Mouse (Mus musculus) myocyte (in vitro differentiated cells): ENCODE measurements around the gene Rnd2.

Source experiments
- CEBPB ChIP-seq: IDR thresholded peaks from 2 replicates; pipeline ENCODE4 v1.6.1; 2011; ENCODE audit warnings: mild to moderate bottlenecking, moderate library complexity; ENCODE audit not compliant: poor library complexity, insufficient read depth, severe bottlenecking
- E2F4 ChIP-seq: IDR thresholded peaks from one replicate; pipeline ENCODE4 v1.6.1; 2011; ENCODE audit warnings: mild to moderate bottlenecking, control low read depth, moderate library complexity; ENCODE audit not compliant: insufficient read depth
- MAX ChIP-seq: IDR thresholded peaks from one replicate; pipeline ENCODE4 v1.6.1; 2011; ENCODE audit warnings: low read depth, mild to moderate bottlenecking, control low read depth
- MYOD1 ChIP-seq, 3 experiments: IDR thresholded peaks; one replicate each; pipeline ENCODE4 v1.6.1; 2011; ENCODE audit warnings: control low read depth in 2 of 3, low read depth in 2 of 3, mild to moderate bottlenecking in 2 of 3, moderate library complexity in 1 of 3; ENCODE audit not compliant: insufficient read length in 2 of 3, control insufficient read depth in 1 of 3
- MYOG ChIP-seq, 3 experiments: IDR thresholded peaks; one replicate each; pipeline ENCODE4 v1.6.1; 2011; ENCODE audit warnings: control low read depth in 2 of 3, low read depth in 2 of 3, mild to moderate bottlenecking in 2 of 3; ENCODE audit not compliant: insufficient read length in 2 of 3, control insufficient read depth in 1 of 3, insufficient read depth in 1 of 3
- POLR2A ChIP-seq: IDR thresholded peaks from one replicate; pipeline ENCODE4 v1.6.1; 2011; ENCODE audit warnings: low read depth, mild to moderate bottlenecking, control low read depth, moderate library complexity; ENCODE audit not compliant: insufficient read length
- POLR2AphosphoS2 ChIP-seq: IDR thresholded peaks from one replicate; pipeline ENCODE4 v1.6.1; 2011; ENCODE audit warnings: low read depth, control low read depth; ENCODE audit not compliant: insufficient read length
- REST ChIP-seq: IDR thresholded peaks from one replicate; pipeline ENCODE4 v1.6.1; 2011; ENCODE audit warnings: mild to moderate bottlenecking, control low read depth, moderate library complexity; ENCODE audit not compliant: insufficient read depth, insufficient read length
- SRF ChIP-seq: IDR thresholded peaks from one replicate; pipeline ENCODE4 v1.6.1; 2011; ENCODE audit warnings: low read depth; ENCODE audit not compliant: control insufficient read depth, insufficient read length
- TCF12 ChIP-seq: IDR thresholded peaks from one replicate; pipeline ENCODE4 v1.6.1; 2011; ENCODE audit warnings: mild to moderate bottlenecking, control low read depth; ENCODE audit not compliant: poor library complexity, insufficient read depth, severe bottlenecking
- USF1 ChIP-seq: IDR thresholded peaks from one replicate; pipeline ENCODE4 v1.6.1; 2011; ENCODE audit warnings: low read depth, mild to moderate bottlenecking, control low read depth, moderate library complexity

DNA sequence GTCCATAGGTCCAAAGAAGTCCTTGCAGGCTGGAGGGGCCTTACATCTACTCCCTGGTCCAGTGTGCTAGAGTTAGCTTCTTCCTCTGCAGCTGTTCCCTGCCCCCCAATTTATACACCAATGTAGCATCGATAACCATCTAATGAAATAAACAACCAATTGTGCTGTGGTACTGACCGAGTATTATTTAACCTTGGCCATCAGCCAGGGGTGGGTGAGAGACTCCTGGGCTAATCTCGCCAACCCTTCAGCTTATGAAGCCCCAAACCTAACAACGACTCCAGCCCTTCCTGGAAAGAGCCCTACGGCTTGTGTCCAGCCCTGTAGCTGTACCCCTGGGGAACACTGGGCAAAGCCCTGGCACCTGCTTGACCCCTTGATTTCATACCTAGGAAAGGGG lies 9.5 kb downstream of the Rnd2 start:
- TF ChIP-seq POLR2A (no peak), MAX (no peak), USF1 (no peak), POLR2AphosphoS2 (no peak), CEBPB (no peak), SRF (no peak), TCF12 (no peak), MYOD1 (IDR thresholded peaks at IDR 0.05; ENCODE audit: control insufficient read depth in 1 of 3, insufficient read length in 2 of 3, low read depth in 2 of 3) (no peak), MYOG (IDR thresholded peaks at IDR 0.05; ENCODE audit: control insufficient read depth in 1 of 3, insufficient read depth in 1 of 3, insufficient read length in 2 of 3, low read depth in 2 of 3) (no peak), E2F4 (no peak), REST (no peak)
